Mouse (Mus musculus) MEL (cell line): ENCODE results near the gene Flt3l.
A peak's percentile ranks its signal among the peaks of the same experiment; 100 is the strongest.

ENCODE experiments used
- E2F4 ChIP-seq: IDR thresholded peaks from 2 replicates; pipeline ENCODE4 v1.6.1; 2011; ENCODE audit warnings: low read depth, low read length, improper control_type of control experiment, borderline replicate concordance
- MYC ChIP-seq: IDR thresholded peaks from 2 replicates; pipeline ENCODE4 v1.6.1; 2011; ENCODE audit warnings: low read depth, mild to moderate bottlenecking, low read length, improper control_type of control experiment, moderate library complexity
- NELFE ChIP-seq: IDR thresholded peaks from 2 replicates; pipeline ENCODE4 v1.6.1; 2011; ENCODE audit warnings: low read depth, low read length, improper control_type of control experiment
- POLR2A ChIP-seq, 2 experiments: IDR thresholded peaks; 2 replicates each; pipeline ENCODE4 v1.6.1; 2011 to 2012; ENCODE audit warnings: low read length in 2 of 2, mild to moderate bottlenecking in 2 of 2, control low read depth in 1 of 2, improper control_type of control experiment in 1 of 2, low read depth in 1 of 2, moderate library complexity in 1 of 2; ENCODE audit not compliant: control insufficient read depth in 1 of 2, insufficient read depth in 1 of 2, poor library complexity in 1 of 2
- RAD21 ChIP-seq: IDR thresholded peaks from 2 replicates; pipeline ENCODE4 v1.6.1; 2011; ENCODE audit warnings: mild to moderate bottlenecking, low read depth, low read length, improper control_type of control experiment
- TAL1 ChIP-seq: IDR thresholded peaks from 2 replicates; pipeline ENCODE4 v1.6.1; 2012; ENCODE audit warnings: mild to moderate bottlenecking, inconsistent platforms, low read length, moderate library complexity, mixed read lengths
- TBP ChIP-seq: IDR thresholded peaks from 2 replicates; pipeline ENCODE4 v1.8.0; 2011; ENCODE audit warnings: low read depth, low read length, improper control_type of control experiment
- USF1 ChIP-seq: IDR thresholded peaks from 2 replicates; pipeline ENCODE4 v1.6.1; 2014; ENCODE audit warnings: low read depth, mild to moderate bottlenecking, inconsistent platforms, low read length, improper control_type of control experiment, moderate library complexity
- ZC3H11A ChIP-seq: IDR thresholded peaks from 2 replicates; pipeline ENCODE4 v1.6.1; 2012; ENCODE audit warnings: low read depth, mild to moderate bottlenecking, inconsistent platforms, low read length, improper control_type of control experiment

- TF ChIP-seq TBP (peak; percentile 89), TAL1 (no peak), E2F4 (no peak), ZC3H11A (no peak), NELFE (no peak), POLR2A (IDR thresholded peaks at IDR 0.05; ENCODE audit: control insufficient read depth in 1 of 2, insufficient read depth in 1 of 2, low read depth in 1 of 2, low read length in 2 of 2, poor library complexity in 1 of 2) (peak in 1 of 2 experiments; percentile 26; a peak in 2 of 4 replicates), MYC (no peak), RAD21 (no peak), USF1 (no peak)
Observed at GRCm38 (mm10) chr7:45125144-45125600, 11.1 kb downstream of the Flt3l start.
